Mouse (Mus musculus) forebrain, embryonic 13.5 days (tissue): ENCODE results near the gene Ufc1. TPM values are rescaled to one million over a fixed set of nuclear protein-coding genes. Genes with fewer than 3 reads are reported as not detected.
A peak's percentile ranks its signal among the peaks of the same experiment; 100 is the strongest.

Experiments used
- ATAC-seq: fragments of 200-750 bp; cut with Nextera tagmentation; 2 replicates; pipeline ENCODE4 v1.8.0; 2017
- H3K27ac ChIP-seq: fragments of 300-500 bp; sonication (generic); 2 replicates; pipeline ENCODE4 v1.5.1; 2015; ENCODE audit warnings: inconsistent platforms, mild to moderate bottlenecking, moderate library complexity
- H3K27me3 ChIP-seq: fragments of 300-500 bp; sonication (generic); 2 replicates; pipeline ENCODE4 v1.6.1; 2015; ENCODE audit warnings: mild to moderate bottlenecking, inconsistent platforms
- H3K36me3 ChIP-seq: fragments of 300-500 bp; sonication (generic); 2 replicates; pipeline ENCODE4 v1.6.1; 2015; ENCODE audit warnings: mild to moderate bottlenecking, inconsistent platforms; ENCODE audit not compliant: poor library complexity, severe bottlenecking
- H3K4me1 ChIP-seq: fragments of 300-500 bp; sonication (generic); 2 replicates; pipeline ENCODE4 v1.6.1; 2015; ENCODE audit warnings: inconsistent platforms
- H3K4me2 ChIP-seq: fragments of 300-500 bp; sonication (generic); 2 replicates; pipeline ENCODE4 v1.6.1; 2015; ENCODE audit warnings: inconsistent platforms, mild to moderate bottlenecking, moderate library complexity
- H3K4me3 ChIP-seq: fragments of 300-500 bp; sonication (generic); 2 replicates; pipeline ENCODE4 v1.5.1; 2015; ENCODE audit warnings: mild to moderate bottlenecking, inconsistent platforms
- H3K9ac ChIP-seq: fragments of 300-500 bp; sonication (generic); 2 replicates; pipeline ENCODE4 v1.6.1; 2015; ENCODE audit warnings: mild to moderate bottlenecking, inconsistent platforms
- H3K9me3 ChIP-seq: fragments of 300-500 bp; sonication (generic); replicated peaks from 2 replicates; pipeline ENCODE4 v1.6.1; 2016; ENCODE audit warnings: inconsistent platforms
- WGBS: fragments of 180-500 bp; shearing (Covaris S2); methylation state at CpG from one replicate; pipeline ENCODE4 v1.1.7; 2015; 5-methylcytosine and 5-hydroxymethylcytosine counted together
- polyA plus RNA-seq: library from polyadenylated mRNA; unstranded; fragments of >200 nt; fragmentation: Nextera tagmentation; extraction: Ambion mirVana; gene quantifications from 2 replicates; pipeline ENCODE4 v1.2.1, GENCODE M21; 2015

The Ufc1 gene
- polyA plus RNA-seq, 1 experiment from 2014 or later = 118 TPM

DNA sequence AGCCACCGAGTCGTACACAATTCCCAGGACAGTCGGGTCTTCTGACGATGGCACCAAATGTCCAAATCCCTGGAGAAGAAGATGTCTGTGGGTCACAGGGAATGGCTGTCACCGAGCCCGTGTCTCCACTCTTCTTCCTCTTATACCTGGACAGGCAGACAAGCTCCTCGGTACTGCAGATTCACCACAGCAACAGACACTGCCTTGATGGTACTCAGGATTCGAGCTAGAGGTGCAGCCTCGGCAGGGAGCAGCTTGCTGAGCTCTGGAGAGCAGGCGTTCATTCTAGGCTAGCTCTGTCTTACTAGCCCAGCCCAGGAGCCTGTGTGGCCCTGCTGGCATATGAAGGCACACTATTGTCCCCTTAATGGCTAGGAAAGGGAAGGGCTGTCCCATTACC, 17.1 kb downstream of the Ufc1 start:
- 85% methylated on average over 10 of the region's 10 CpGs for WGBS
- Histone ChIP-seq H3K36me3 (peaks cover 66% of the 10 kb centered on the region), H3K27ac (no peak overlapping the region), H3K9ac (no peak overlapping the region), H3K4me1 (peaks cover 24% of the 10 kb centered on the region), H3K9me3 (no peaks in the 10 kb centered on the region), H3K4me2 (no peak overlapping the region), H3K27me3 (no peaks in the 10 kb centered on the region), H3K4me3 (no peak overlapping the region)
- ATAC-seq = no peak

- H3K36me3 ChIP-seq = peaks cover 69% of the 10 kb centered on the region
- 92% methylated on average over 14 of the region's 14 CpGs for WGBS
- no peak overlapping the region for H3K9ac ChIP-seq
These were observed 18.6 kb downstream of the Ufc1 start for GRCm38 (mm10) chr1:171276110-171276748.

GRCm38 (mm10) chr1:171275144-171275734, 19.6 kb downstream of the Ufc1 start:
- Histone ChIP-seq H3K27me3 (no peaks in the 10 kb centered on the region), H3K9me3 (no peaks in the 10 kb centered on the region), H3K9ac (no peak overlapping the region), H3K4me2 (no peak overlapping the region), H3K4me1 (peaks cover 31% of the 10 kb centered on the region), H3K27ac (no peak overlapping the region), H3K4me3 (no peak overlapping the region), H3K36me3 (peaks cover 69% of the 10 kb centered on the region)
- 74% methylated on average over 11 of the region's 11 CpGs for WGBS
- ATAC-seq = no peak

More at GRCm38 (mm10) chr1:171276110-171276748, 18.6 kb downstream of the Ufc1 start:
- Histone ChIP-seq H3K4me3 (no peak overlapping the region), H3K27ac (no peak overlapping the region), H3K4me2 (no peak overlapping the region), H3K4me1 (peaks cover 28% of the 10 kb centered on the region), H3K9me3 (no peaks in the 10 kb centered on the region), H3K27me3 (no peaks in the 10 kb centered on the region)
- ATAC-seq = no peak

GRCm38 (mm10) chr1:171274171-171274570, 20.7 kb downstream of the Ufc1 start:
- no peak overlapping the region for H3K27ac ChIP-seq
- no peak overlapping the region for H3K9ac ChIP-seq
- 93% methylated on average over 12 of the region's 12 CpGs for WGBS
- H3K27me3 ChIP-seq = no peaks in the 10 kb centered on the region
- no peaks in the 10 kb centered on the region for H3K9me3 ChIP-seq
- no peak overlapping the region for H3K4me2 ChIP-seq
- H3K4me3 ChIP-seq = no peak overlapping the region
- peaks cover 69% of the 10 kb centered on the region for H3K36me3 ChIP-seq
- H3K4me1 ChIP-seq = peaks cover 27% of the 10 kb centered on the region
- no peak for ATAC-seq

DNA sequence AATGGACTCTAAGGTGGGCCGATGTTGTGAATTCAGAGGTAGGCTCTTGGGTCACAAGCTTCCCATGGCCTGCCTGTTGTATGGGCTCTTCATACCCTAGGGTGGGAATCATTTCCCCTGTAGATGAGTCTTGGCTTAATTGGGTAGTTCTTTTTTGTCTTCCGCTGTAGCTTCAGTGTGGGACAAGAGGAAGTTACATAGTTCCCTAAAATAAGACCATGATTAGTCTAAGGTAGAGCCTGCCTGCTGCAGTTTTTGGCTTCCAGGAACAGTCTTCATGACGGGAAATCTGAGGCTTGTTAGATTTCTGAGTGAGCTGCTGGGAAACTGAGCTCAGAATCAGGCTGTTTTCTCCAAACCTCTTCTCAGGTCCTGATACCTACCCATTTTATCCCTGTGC, 22.7 kb downstream of the Ufc1 start:
- Histone ChIP-seq H3K4me2 (peak overlapping the region; percentile 98; the same call in 1 of the 2 replicates), H3K4me1 (peaks cover 27% of the 10 kb centered on the region), H3K4me3 (peak overlapping the region; percentile 4; the same call in 1 of the 2 replicates), H3K9me3 (no peaks in the 10 kb centered on the region), H3K36me3 (peaks cover 54% of the 10 kb centered on the region), H3K27ac (no peak overlapping the region), H3K27me3 (no peaks in the 10 kb centered on the region), H3K9ac (no peak overlapping the region; the same call in 1 of the 2 replicates)
- 90% methylated on average over 3 of the region's 3 CpGs for WGBS
- ATAC-seq = no peak

- peak overlapping the region; percentile 98 for H3K4me2 ChIP-seq
- no peak for ATAC-seq
- H3K4me3 ChIP-seq = peak overlapping the region; percentile 4; the same call in 1 of the 2 replicates
- H3K27me3 ChIP-seq = no peaks in the 10 kb centered on the region
- WGBS = 73% methylated on average over 10 of the region's 10 CpGs
- H3K36me3 ChIP-seq = peaks cover 50% of the 10 kb centered on the region
- H3K9ac ChIP-seq = no peak overlapping the region; the same call in 1 of the 2 replicates
- H3K27ac ChIP-seq = no peak overlapping the region
- peaks cover 27% of the 10 kb centered on the region for H3K4me1 ChIP-seq
- no peaks in the 10 kb centered on the region for H3K9me3 ChIP-seq
These were observed 23.2 kb downstream of the Ufc1 start for GRCm38 (mm10) chr1:171271622-171272021.

DNA sequence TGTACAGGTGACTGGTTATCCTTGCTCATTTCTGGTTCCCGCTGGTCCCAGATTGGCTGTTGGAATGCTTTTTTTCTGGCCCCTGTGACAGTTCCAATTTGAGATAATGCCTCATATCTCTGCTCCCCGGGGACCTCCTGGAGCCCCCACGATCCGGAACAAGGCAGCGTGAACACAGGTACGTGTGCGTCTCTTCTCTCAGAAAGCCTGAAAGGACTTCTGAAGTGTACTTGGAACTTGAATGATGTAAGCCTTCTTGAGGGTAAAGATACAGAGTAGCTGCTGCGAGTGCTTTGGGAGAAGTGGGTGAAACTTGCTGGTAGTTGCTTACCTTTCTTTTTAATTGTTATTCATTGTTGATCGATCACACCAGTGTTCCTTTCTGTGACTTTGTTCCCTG, 23.6 kb downstream of the Ufc1 start:
- 58% methylated on average over 9 of the region's 9 CpGs for WGBS
- peak overlapping the region; percentile 90 for H3K9ac ChIP-seq
- peak overlapping the region; percentile 98 for H3K4me2 ChIP-seq
- no peaks in the 10 kb centered on the region for H3K9me3 ChIP-seq
- H3K4me3 ChIP-seq = peak overlapping the region; percentile 88
- no peak for ATAC-seq
- no peaks in the 10 kb centered on the region for H3K27me3 ChIP-seq
- H3K27ac ChIP-seq = no peak overlapping the region
- H3K4me1 ChIP-seq = peaks cover 27% of the 10 kb centered on the region
- peaks cover 45% of the 10 kb centered on the region for H3K36me3 ChIP-seq

GRCm38 (mm10) chr1:171270573-171270900, 24.3 kb downstream of the Ufc1 start:
- under 1% methylated on average over 18 of the region's 19 CpGs for WGBS
- Histone ChIP-seq H3K36me3 (peaks cover 39% of the 10 kb centered on the region), H3K9ac (peak overlapping the region; percentile 90), H3K27ac (no peak overlapping the region), H3K4me2 (peak overlapping the region; percentile 98), H3K27me3 (no peaks in the 10 kb centered on the region), H3K4me1 (peaks cover 27% of the 10 kb centered on the region), H3K4me3 (peak overlapping the region; percentile 88), H3K9me3 (no peaks in the 10 kb centered on the region)
- peak; percentile 71 for ATAC-seq

- peaks cover 27% of the 10 kb centered on the region for H3K4me1 ChIP-seq
- H3K9ac ChIP-seq = peak within 1 kb of the TSS; percentile 90
- WGBS = 3% methylated on average over 36 of the region's 36 CpGs
- peak within 1 kb of the TSS; percentile 98 for H3K4me2 ChIP-seq
- H3K9me3 ChIP-seq = no peaks in the 10 kb centered on the region
- H3K4me3 ChIP-seq = peak within 1 kb of the TSS; percentile 88
- H3K36me3 ChIP-seq = peaks cover 33% of the 10 kb centered on the region
- no peak within 1 kb of the TSS for H3K27ac ChIP-seq
- peak; percentile 97 for ATAC-seq
- H3K27me3 ChIP-seq = no peaks in the 10 kb centered on the region
These were observed 24.8 kb downstream of the Ufc1 start, which contains the start of gene B4galt3 for GRCm38 (mm10) chr1:171269848-171270572. TSS of gene B4galt3 (plus strand) at chr1:171270328.

GRCm38 (mm10) chr1:171268341-171268740, 26.5 kb downstream of the Ufc1 start:
- no peak overlapping the region for H3K9ac ChIP-seq
- H3K9me3 ChIP-seq = no peaks in the 10 kb centered on the region
- peaks cover 17% of the 10 kb centered on the region for H3K36me3 ChIP-seq
- H3K27me3 ChIP-seq = no peaks in the 10 kb centered on the region
- 68% methylated on average over 1 of the region's 1 CpGs for WGBS
- H3K27ac ChIP-seq = no peak overlapping the region
- H3K4me3 ChIP-seq = no peak overlapping the region
- no peak overlapping the region for H3K4me2 ChIP-seq
- ATAC-seq = no peak
- H3K4me1 ChIP-seq = peaks cover 34% of the 10 kb centered on the region

GRCm38 (mm10) chr1:171265971-171266744, 28.7 kb downstream of the Ufc1 start:
- no peak for ATAC-seq
- Histone ChIP-seq H3K36me3 (no peaks in the 10 kb centered on the region), H3K4me3 (no peak overlapping the region), H3K27me3 (no peaks in the 10 kb centered on the region), H3K9me3 (no peaks in the 10 kb centered on the region), H3K9ac (no peak overlapping the region), H3K4me2 (no peak overlapping the region), H3K27ac (no peak overlapping the region), H3K4me1 (peaks cover 29% of the 10 kb centered on the region)
- 82% methylated on average over 4 of the region's 4 CpGs for WGBS
